Mouse (Mus musculus) adrenal gland, postnatal 14 days (tissue): Measurements from ENCODE around the gene Tm7sf2. TPM values are rescaled to one million over a fixed set of nuclear protein-coding genes. Genes with fewer than 3 reads are reported as not detected.
"Not testable (repeated sequence)": the region's sequence is repeated elsewhere in the genome, so short reads cannot be mapped to it uniquely, and the experiment has no call there.

Experiments used
- DNase-seq: peaks from one replicate; pipeline ENCODE4 v3.0.0; 2021; ENCODE audit warnings: mixed read lengths
- total RNA-seq: library from RNA; stranded (reverse); gene quantifications from 2 replicates; pipeline ENCODE4 v1.2.3, GENCODE M21; 2021

The Tm7sf2 gene
- total RNA-seq, 1 experiment from 2014 or later: 19.3 TPM

- DNase-seq: not testable (repeated sequence)
Observed at GRCm38 (mm10) chr19:6044102-6044501, 24.1 kb downstream of the Tm7sf2 start.

GRCm38 (mm10) chr19:6042293-6042692 lies 25.9 kb downstream of the Tm7sf2 start:
- no peak for DNase-seq

GRCm38 (mm10) chr19:6040002-6040401 lies 28.2 kb downstream of the Tm7sf2 start:
- DNase-seq: no peak

GRCm38 (mm10) chr19:6038326-6038725 lies 29.8 kb downstream of the Tm7sf2 start:
- no peak for DNase-seq

- DNase-seq: no peak
Observed at GRCm38 (mm10) chr19:6037695-6038094, 30.5 kb downstream of the Tm7sf2 start.

GRCm38 (mm10) chr19:6035966-6036585 lies 32.1 kb downstream of the Tm7sf2 start:
- DNase-seq: no peak

- no peak for DNase-seq
Observed at GRCm38 (mm10) chr19:6030520-6031280, 37.5 kb downstream of the Tm7sf2 start.

DNA sequence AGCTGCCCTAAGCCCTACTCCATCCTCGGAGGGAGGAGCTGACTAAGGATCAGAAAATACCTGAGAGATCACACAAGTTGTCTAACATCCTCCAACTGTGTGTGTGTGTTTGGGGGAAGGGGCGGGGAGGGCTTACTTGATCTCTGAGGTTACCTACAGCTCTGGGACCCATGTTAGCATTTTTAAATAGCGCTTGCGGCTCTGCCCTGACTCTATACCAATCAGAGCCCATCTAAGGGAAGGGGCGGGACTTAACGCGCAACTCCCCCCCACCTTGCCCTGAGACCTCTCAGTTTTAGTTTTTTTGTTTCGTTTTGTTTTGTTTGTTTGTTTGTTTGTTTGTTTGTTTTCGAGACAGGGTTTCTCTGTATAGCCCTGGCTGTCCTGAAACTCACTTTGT lies 38.7 kb downstream of the Tm7sf2 start:
- no peak for DNase-seq

GRCm38 (mm10) chr19:6028991-6029390 lies 39.2 kb downstream of the Tm7sf2 start:
- DNase-seq: no peak

- DNase-seq: peak; percentile 81
Observed at GRCm38 (mm10) chr19:6023930-6024329, 44.2 kb downstream of the Tm7sf2 start.

DNA sequence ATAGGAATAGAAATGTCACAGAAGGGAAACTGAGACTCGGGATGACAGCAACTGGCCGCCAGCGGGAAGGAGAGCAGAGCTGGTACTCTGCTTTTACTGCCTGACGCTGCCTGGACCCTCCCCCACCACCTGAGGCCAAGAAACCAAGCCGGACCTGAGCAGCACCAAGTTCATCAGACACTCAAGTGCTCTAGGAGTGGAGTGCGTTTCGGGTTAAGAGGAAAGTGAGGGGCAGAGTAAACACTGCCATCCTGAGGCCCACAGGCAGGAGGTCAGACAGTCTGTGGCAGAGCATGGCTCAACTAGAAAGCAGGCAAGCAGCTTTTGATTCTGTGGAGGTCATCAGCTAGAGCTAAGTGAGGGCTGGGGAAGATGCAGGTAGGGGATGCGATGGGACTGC lies 45.1 kb downstream of the Tm7sf2 start:
- DNase-seq: no peak

DNA sequence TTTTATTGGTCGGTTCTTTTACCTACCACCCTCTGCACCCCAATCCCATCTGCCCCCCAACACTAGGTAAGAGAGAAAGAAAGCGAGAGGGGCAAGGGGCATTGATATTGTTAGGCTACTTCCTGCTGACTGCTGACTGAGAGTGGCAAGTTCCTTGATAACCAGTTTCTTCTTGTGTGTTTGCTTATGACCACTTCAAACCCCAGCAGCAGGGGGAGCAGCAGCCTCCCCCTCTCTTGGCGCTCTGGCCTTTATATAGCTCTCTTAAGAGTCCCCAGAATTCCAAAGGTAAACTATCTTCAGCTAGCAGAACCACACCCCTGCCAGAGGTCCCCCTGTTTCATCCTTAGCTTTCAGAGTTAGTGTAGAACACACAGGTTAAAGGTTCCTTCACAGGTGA lies 47.9 kb downstream of the Tm7sf2 start:
- no peak for DNase-seq

GRCm38 (mm10) chr19:6018142-6019089 lies 49.8 kb downstream of the Tm7sf2 start:
- peak; percentile 94 for DNase-seq

- DNase-seq: peak; percentile 18
Observed at GRCm38 (mm10) chr19:6016532-6016931, 51.6 kb downstream of the Tm7sf2 start.

DNA sequence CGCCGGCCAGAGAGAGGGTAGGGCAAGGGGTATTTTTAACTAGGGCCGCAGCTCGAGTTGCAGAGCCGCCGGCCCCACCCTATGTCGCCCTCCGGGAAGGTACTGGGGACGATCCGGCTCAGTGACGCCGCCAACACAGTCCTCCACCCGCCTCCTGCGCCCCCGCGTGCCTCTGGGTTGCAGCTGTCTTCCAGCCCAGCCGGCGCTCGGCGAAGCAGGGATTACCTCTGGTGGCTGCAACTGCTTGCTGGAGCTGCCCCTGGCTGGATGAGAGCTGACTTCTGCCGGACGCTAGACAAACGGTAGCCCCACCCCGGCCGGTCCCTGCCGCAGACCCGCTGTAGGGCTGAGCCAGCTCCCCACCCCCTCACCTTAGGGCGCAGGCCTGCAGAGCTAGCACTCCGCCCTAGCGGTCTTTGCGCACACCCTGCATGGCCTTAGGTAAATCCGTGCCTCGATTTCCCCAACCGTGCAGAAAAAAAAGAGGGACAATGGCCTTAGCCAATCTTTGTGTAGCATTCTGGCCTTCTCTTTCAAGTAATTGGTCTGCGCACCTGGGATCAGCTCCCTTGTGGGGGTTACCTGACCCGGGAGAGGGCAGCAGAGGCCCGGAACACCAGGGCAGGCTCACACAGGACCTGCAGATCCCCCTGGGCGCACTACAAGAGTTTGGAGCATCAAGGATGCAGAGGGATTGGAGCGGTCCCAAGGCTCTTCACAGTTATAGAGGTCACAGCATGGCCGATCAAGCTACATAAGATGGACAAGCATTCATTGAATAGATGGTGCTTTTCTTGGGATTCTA lies 52.5 kb downstream of the Tm7sf2 start, which contains the start of gene Capn1:
Gene Capn1, minus strand, starts transcription at position 387 of the 805 bp plus-strand sequence.
- peak; percentile 88 for DNase-seq

DNA sequence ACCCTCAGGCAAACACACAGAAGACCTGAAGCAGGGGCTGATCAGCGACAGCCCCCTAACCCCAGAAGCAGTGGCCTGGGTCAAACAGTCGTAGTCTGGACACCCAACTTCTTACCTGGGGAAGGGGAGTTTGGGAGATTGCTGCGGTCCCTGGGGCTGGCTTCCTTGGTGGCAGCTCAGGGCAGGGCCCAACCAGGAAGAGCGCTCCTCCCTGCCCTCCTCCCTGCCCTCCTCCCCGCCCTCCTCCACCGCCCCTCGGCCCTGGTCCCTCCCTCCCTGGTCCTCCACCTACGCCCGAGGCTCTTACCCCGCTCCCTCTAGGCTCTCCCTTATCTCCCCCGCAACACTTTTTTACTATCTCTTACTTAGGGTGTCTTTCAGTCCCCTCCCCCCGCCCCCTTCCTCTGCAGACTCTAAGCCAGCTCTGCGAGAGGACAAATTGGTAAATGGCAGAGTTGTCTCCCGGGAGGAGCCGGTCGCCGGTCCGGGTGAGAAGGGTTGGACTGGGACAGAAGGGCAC lies 53.1 kb downstream of the Tm7sf2 start:
- peak; percentile 74 for DNase-seq

GRCm38 (mm10) chr19:6013691-6014090 lies 54.5 kb downstream of the Tm7sf2 start:
- DNase-seq: no peak
